Mouse (Mus musculus) heart, adult 11 months (tissue): Measurements from ENCODE around the gene Ptpa.

Source experiments
- DNase-seq: peaks from one replicate; pipeline ENCODE4 v3.0.0; 2022

Gene Ptpa

GRCm38 (mm10) chr2:30440211-30440700 lies 24.4 kb downstream of the Ptpa start:
- peak; percentile 93 for DNase-seq

GRCm38 (mm10) chr2:30440701-30441517 lies 25.1 kb downstream of the Ptpa start:
- DNase-seq = peak; percentile 99

GRCm38 (mm10) chr2:30441518-30442497 lies 26.0 kb downstream of the Ptpa start:
- DNase-seq = peak; percentile 99

- DNase-seq = peak; percentile 96
Measured at GRCm38 (mm10) chr2:30442498-30442890, 26.7 kb downstream of the Ptpa start.

GRCm38 (mm10) chr2:30443281-30443680 lies 27.4 kb downstream of the Ptpa start:
- peak; percentile 94 for DNase-seq

GRCm38 (mm10) chr2:30444006-30444405 lies 28.2 kb downstream of the Ptpa start:
- peak; percentile 92 for DNase-seq

- DNase-seq = no peak
Measured at GRCm38 (mm10) chr2:30444450-30444849, 28.6 kb downstream of the Ptpa start.

GRCm38 (mm10) chr2:30445312-30445711 lies 29.5 kb downstream of the Ptpa start:
- DNase-seq = peak; percentile 97

- peak; percentile 97 for DNase-seq
Measured at GRCm38 (mm10) chr2:30446891-30447826, 31.3 kb downstream of the Ptpa start.

- DNase-seq = peak; percentile 95
Measured at GRCm38 (mm10) chr2:30448371-30448770, 32.5 kb downstream of the Ptpa start.

GRCm38 (mm10) chr2:30450530-30450929 lies 34.7 kb downstream of the Ptpa start:
- DNase-seq = no peak

- peak; percentile 90 for DNase-seq
Measured at GRCm38 (mm10) chr2:30451525-30451924, 35.7 kb downstream of the Ptpa start.

GRCm38 (mm10) chr2:30453570-30453969 lies 37.7 kb downstream of the Ptpa start:
- DNase-seq = peak; percentile 89

GRCm38 (mm10) chr2:30454587-30454986 lies 38.7 kb downstream of the Ptpa start:
- no peak for DNase-seq

- peak; percentile 93 for DNase-seq
Measured at GRCm38 (mm10) chr2:30456104-30456980, 40.5 kb downstream of the Ptpa start.

- no peak for DNase-seq
Measured at GRCm38 (mm10) chr2:30458349-30458748, 42.5 kb downstream of the Ptpa start.

- no peak for DNase-seq
Measured at GRCm38 (mm10) chr2:30459241-30459640, 43.4 kb downstream of the Ptpa start.

- DNase-seq = peak; percentile 93
Measured at GRCm38 (mm10) chr2:30463341-30463761, 47.5 kb downstream of the Ptpa start.

GRCm38 (mm10) chr2:30463904-30464330 lies 48.1 kb downstream of the Ptpa start:
- peak; percentile 99 for DNase-seq

- DNase-seq = no peak
Measured at GRCm38 (mm10) chr2:30464411-30464810, 48.6 kb downstream of the Ptpa start.

GRCm38 (mm10) chr2:30466787-30467186 lies 50.9 kb downstream of the Ptpa start:
- no peak for DNase-seq
